Mouse (Mus musculus): Measurements from ENCODE around the gene Eps8. TPM values are rescaled to one million over a fixed set of nuclear protein-coding genes. Genes with fewer than 3 reads are reported as not detected.

The Eps8 gene
- polyA plus RNA-seq, 1 experiment from 2014 or later = 61.3 TPM

DNA sequence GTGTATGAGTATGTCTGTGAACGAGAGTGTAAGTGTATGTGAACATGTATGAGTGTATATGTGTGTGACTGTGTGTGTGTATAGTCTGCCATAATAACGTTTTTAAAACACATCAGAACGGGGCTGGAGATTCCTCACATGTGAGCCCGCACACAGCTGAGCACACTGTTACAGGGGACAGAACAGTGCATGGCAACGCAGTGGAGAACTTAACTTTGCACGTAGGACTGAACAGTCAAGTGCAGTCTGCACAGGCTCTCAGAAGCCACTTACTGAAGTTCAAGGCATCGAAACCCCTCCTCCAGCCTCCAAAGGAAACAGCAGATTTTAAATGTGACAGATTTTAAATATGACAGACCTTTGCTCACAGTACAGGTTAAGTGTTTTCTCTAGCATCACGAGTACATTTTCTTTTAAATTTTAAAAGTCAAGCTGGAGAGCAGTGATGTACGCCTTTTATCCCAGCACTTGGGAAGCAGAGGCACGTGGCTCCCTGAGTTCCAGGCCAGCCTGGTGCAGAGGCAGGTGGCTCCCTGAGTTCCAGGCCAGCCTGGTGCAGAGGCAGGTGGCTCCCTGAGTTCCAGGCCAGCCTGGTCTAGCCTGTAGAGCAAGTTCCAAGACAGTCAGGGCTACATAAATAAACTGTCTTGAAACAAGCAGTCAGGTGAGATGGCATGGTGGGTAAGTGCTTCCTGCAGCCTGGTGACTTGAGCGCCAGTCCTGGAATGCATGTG lies 15.7 kb downstream of the Eps8 start:
- H3K4me2 ChIP-seq (ENCODE audit: low read length) = no peak overlapping the region
- WGBS = 73% methylated on average over 11 of the region's 11 CpGs
- H3K4me3 ChIP-seq (ENCODE audit: low read depth, low read length) = no peak overlapping the region
- no peaks in the 10 kb centered on the region for H3K27me3 ChIP-seq (replicated peaks; ENCODE audit: control insufficient read depth, insufficient read depth, low read length)
- H3K27ac ChIP-seq (ENCODE audit: low read depth) = no peak overlapping the region
- ATAC-seq (replicated peaks; ENCODE audit: low FRiP score, low TSS enrichment, low read depth) = no peak
- no peaks in the 10 kb centered on the region for H3K9me3 ChIP-seq (ENCODE audit: control insufficient read depth, low read length)
- no peak overlapping the region for H3K9ac ChIP-seq (ENCODE audit: low read length)
- H3K4me1 ChIP-seq (replicated peaks; ENCODE audit: control insufficient read depth, insufficient read depth, low read length) = no peaks in the 10 kb centered on the region
- no peak for DNase-seq (ENCODE audit: low spot score)
- no peaks in the 10 kb centered on the region for H3K36me3 ChIP-seq (ENCODE audit: control insufficient read depth, insufficient read depth, low read length)

DNA sequence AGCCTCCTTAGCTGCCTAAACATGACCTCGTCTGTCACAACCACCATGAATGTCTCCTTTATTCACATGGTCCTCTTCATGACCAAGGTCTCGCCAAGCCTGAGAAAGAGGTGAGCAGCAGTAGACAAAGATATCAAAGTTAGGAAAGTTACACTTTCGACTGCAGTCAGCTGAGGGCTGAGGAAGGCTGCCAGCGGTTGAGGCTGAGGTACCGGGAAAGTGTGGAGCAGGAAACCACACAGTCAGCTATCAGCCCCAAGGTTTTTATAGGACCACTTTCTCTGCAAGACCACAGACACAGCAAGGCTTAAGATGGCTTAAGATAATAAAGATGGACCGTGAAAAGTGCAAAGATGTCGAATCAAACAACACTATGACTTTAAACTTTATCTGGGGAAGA lies 17.2 kb downstream of the Eps8 start:
- 70% methylated on average over 7 of the region's 7 CpGs for WGBS
- Histone ChIP-seq H3K36me3 (ENCODE audit: control insufficient read depth, insufficient read depth, low read length) (no peaks in the 10 kb centered on the region), H3K27ac (ENCODE audit: low read depth) (no peak overlapping the region), H3K4me1 (replicated peaks; ENCODE audit: control insufficient read depth, insufficient read depth, low read length) (no peaks in the 10 kb centered on the region), H3K4me3 (ENCODE audit: low read depth, low read length) (no peak overlapping the region), H3K9ac (ENCODE audit: low read length) (no peak overlapping the region), H3K9me3 (ENCODE audit: control insufficient read depth, low read length) (no peaks in the 10 kb centered on the region), H3K27me3 (replicated peaks; ENCODE audit: control insufficient read depth, insufficient read depth, low read length) (no peaks in the 10 kb centered on the region), H3K4me2 (ENCODE audit: low read length) (no peak overlapping the region)
- no peak for ATAC-seq (replicated peaks; ENCODE audit: low FRiP score, low TSS enrichment, low read depth)
- no peak for DNase-seq (ENCODE audit: low spot score)

GRCm38 (mm10) chr6:137636131-137636530 lies 18.5 kb downstream of the Eps8 start:
- Histone ChIP-seq H3K9ac (ENCODE audit: low read length) (no peak overlapping the region), H3K27ac (ENCODE audit: low read depth) (no peak overlapping the region), H3K4me3 (ENCODE audit: low read depth, low read length) (no peak overlapping the region), H3K27me3 (replicated peaks; ENCODE audit: control insufficient read depth, insufficient read depth, low read length) (no peaks in the 10 kb centered on the region), H3K4me2 (ENCODE audit: low read length) (no peak overlapping the region), H3K9me3 (ENCODE audit: control insufficient read depth, low read length) (no peaks in the 10 kb centered on the region), H3K4me1 (replicated peaks; ENCODE audit: control insufficient read depth, insufficient read depth, low read length) (no peaks in the 10 kb centered on the region), H3K36me3 (ENCODE audit: control insufficient read depth, insufficient read depth, low read length) (no peaks in the 10 kb centered on the region)
- ATAC-seq (replicated peaks; ENCODE audit: low FRiP score, low TSS enrichment, low read depth) = no peak
- 80% methylated on average over 5 of the region's 5 CpGs for WGBS
- DNase-seq (ENCODE audit: low spot score) = no peak

DNA sequence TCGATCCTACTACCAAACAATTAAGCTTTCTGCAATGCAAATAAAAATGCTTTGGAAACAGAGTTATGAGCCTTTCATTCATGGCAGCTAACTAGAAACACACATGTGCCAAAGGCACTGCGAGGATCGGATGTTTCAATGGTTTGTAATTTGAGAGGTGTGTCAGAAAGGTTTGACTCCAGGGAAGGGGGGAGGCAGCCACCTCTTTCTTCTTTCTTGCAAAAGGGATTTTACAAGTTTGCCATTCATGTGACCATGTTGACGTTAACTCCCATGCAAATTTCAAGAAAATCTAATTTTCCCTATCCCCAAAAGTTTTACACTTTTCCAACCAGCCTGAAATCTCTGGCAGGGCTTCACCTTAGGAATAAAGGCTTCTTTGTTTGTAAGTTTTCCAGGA lies 21.1 kb downstream of the Eps8 start:
- H3K4me3 ChIP-seq (ENCODE audit: low read depth, low read length) = no peak overlapping the region
- peaks cover 5% of the 10 kb centered on the region; the same call in 1 of the 2 replicates for H3K4me1 ChIP-seq (replicated peaks; ENCODE audit: control insufficient read depth, insufficient read depth, low read length)
- WGBS = 50% methylated on average over 4 of the region's 4 CpGs
- no peaks in the 10 kb centered on the region for H3K27me3 ChIP-seq (replicated peaks; ENCODE audit: control insufficient read depth, insufficient read depth, low read length)
- H3K36me3 ChIP-seq (ENCODE audit: control insufficient read depth, insufficient read depth, low read length) = no peaks in the 10 kb centered on the region
- DNase-seq (ENCODE audit: low spot score) = no peak
- ATAC-seq (replicated peaks; ENCODE audit: low FRiP score, low TSS enrichment, low read depth) = no peak
- H3K4me2 ChIP-seq (ENCODE audit: low read length) = no peak overlapping the region
- H3K9me3 ChIP-seq (ENCODE audit: control insufficient read depth, low read length) = no peaks in the 10 kb centered on the region
- H3K9ac ChIP-seq (ENCODE audit: low read length) = no peak overlapping the region
- H3K27ac ChIP-seq (ENCODE audit: low read depth) = no peak overlapping the region

GRCm38 (mm10) chr6:137633121-137633520 lies 21.6 kb downstream of the Eps8 start:
- Histone ChIP-seq H3K9me3 (ENCODE audit: control insufficient read depth, low read length) (no peaks in the 10 kb centered on the region), H3K27me3 (replicated peaks; ENCODE audit: control insufficient read depth, insufficient read depth, low read length) (no peaks in the 10 kb centered on the region), H3K9ac (ENCODE audit: low read length) (no peak overlapping the region), H3K36me3 (ENCODE audit: control insufficient read depth, insufficient read depth, low read length) (no peaks in the 10 kb centered on the region), H3K27ac (ENCODE audit: low read depth) (no peak overlapping the region), H3K4me2 (ENCODE audit: low read length) (no peak overlapping the region), H3K4me3 (ENCODE audit: low read depth, low read length) (no peak overlapping the region), H3K4me1 (replicated peaks; ENCODE audit: control insufficient read depth, insufficient read depth, low read length) (peaks cover 5% of the 10 kb centered on the region; the same call in 1 of the 2 replicates)
- ATAC-seq (replicated peaks; ENCODE audit: low FRiP score, low TSS enrichment, low read depth) (no peak), DNase-seq (ENCODE audit: low spot score) (no peak)
- 89% methylated on average over 8 of the region's 8 CpGs for WGBS

DNA sequence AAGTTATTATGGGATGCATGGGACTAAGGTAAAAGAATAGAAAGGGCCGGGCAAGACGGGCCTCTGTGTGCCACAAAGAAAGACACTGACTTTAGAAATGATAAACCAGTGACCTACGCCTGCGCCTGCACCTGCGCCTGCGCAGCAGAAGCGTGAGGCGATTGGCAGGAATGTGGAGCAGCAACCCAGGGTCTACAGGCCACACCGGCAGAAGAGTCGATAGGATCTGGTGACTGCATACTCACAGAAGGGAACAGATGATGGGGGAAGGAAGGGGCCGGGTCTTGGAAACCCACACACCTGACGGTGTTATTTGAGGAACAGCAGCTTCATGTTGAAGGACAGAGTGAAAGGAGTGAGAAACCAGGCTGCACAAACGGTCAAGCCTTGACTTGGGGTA lies 24.3 kb downstream of the Eps8 start:
- Histone ChIP-seq H3K4me3 (ENCODE audit: low read depth, low read length) (no peak overlapping the region), H3K36me3 (ENCODE audit: control insufficient read depth, insufficient read depth, low read length) (no peaks in the 10 kb centered on the region), H3K9me3 (ENCODE audit: control insufficient read depth, low read length) (no peaks in the 10 kb centered on the region), H3K9ac (ENCODE audit: low read length) (no peak overlapping the region), H3K4me1 (replicated peaks; ENCODE audit: control insufficient read depth, insufficient read depth, low read length) (peaks cover 5% of the 10 kb centered on the region; the same call in 1 of the 2 replicates), H3K27ac (ENCODE audit: low read depth) (no peak overlapping the region), H3K27me3 (replicated peaks; ENCODE audit: control insufficient read depth, insufficient read depth, low read length) (no peaks in the 10 kb centered on the region), H3K4me2 (ENCODE audit: low read length) (no peak overlapping the region)
- 84% methylated on average over 13 of the region's 13 CpGs for WGBS
- ATAC-seq (replicated peaks; ENCODE audit: low FRiP score, low TSS enrichment, low read depth) = no peak
- no peak for DNase-seq (ENCODE audit: low spot score)

DNA sequence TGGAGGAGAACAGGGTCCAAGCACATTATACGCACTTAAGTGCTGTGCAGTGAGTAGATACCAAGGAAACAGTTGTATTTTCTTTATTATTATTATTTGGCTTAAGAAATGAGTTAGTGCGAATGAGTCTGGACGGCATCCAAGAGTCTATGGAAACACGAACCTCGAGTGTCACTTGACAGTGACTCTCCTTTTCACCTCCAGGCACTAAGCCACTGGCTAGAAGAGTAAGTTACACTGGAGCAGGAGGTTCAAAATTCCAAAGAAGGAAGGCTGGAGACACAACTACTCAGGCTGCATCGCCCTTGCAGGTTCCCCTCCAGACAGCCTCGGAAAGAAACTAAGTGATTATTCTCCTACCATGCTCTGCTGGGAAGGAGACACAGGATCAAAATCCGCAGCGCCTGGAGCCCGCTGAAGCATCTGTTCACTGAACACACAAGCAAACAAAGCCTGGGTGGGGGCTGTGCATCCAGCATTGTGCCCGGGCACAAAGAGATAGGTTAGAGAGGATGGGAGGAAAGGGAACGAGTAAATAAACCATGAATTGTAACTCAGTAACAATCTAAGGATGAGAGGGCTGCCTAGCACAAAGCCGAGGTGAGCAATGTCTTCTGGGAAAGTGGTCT lies 25.0 kb downstream of the Eps8 start:
- DNase-seq (ENCODE audit: low spot score) (no peak), ATAC-seq (replicated peaks; ENCODE audit: low FRiP score, low TSS enrichment, low read depth) (no peak)
- H3K9me3 ChIP-seq (ENCODE audit: control insufficient read depth, low read length) = no peaks in the 10 kb centered on the region
- 65% methylated on average over 13 of the region's 13 CpGs for WGBS
- peaks cover 5% of the 10 kb centered on the region; the same call in 1 of the 2 replicates for H3K4me1 ChIP-seq (replicated peaks; ENCODE audit: control insufficient read depth, insufficient read depth, low read length)
- no peaks in the 10 kb centered on the region for H3K27me3 ChIP-seq (replicated peaks; ENCODE audit: control insufficient read depth, insufficient read depth, low read length)
- no peaks in the 10 kb centered on the region for H3K36me3 ChIP-seq (ENCODE audit: control insufficient read depth, insufficient read depth, low read length)
- H3K27ac ChIP-seq (ENCODE audit: low read depth) = no peak overlapping the region
- H3K4me3 ChIP-seq (ENCODE audit: low read depth, low read length) = no peak overlapping the region
- H3K4me2 ChIP-seq (ENCODE audit: low read length) = no peak overlapping the region
- no peak overlapping the region for H3K9ac ChIP-seq (ENCODE audit: low read length)

- Histone ChIP-seq H3K4me2 (ENCODE audit: low read length) (no peak overlapping the region), H3K27ac (ENCODE audit: low read depth) (no peak overlapping the region), H3K4me3 (ENCODE audit: low read depth, low read length) (no peak overlapping the region), H3K36me3 (ENCODE audit: control insufficient read depth, insufficient read depth, low read length) (no peaks in the 10 kb centered on the region), H3K9me3 (ENCODE audit: control insufficient read depth, low read length) (no peaks in the 10 kb centered on the region), H3K9ac (ENCODE audit: low read length) (no peak overlapping the region), H3K27me3 (replicated peaks; ENCODE audit: control insufficient read depth, insufficient read depth, low read length) (no peaks in the 10 kb centered on the region), H3K4me1 (replicated peaks; ENCODE audit: control insufficient read depth, insufficient read depth, low read length) (peaks cover 5% of the 10 kb centered on the region; the same call in 1 of the 2 replicates)
- ATAC-seq (replicated peaks; ENCODE audit: low FRiP score, low TSS enrichment, low read depth) = 0 out of 2 replicates have a peak, but pooled peaks have one; percentile 36
- WGBS = 71% methylated on average over 6 of the region's 6 CpGs
- no peak for DNase-seq (ENCODE audit: low spot score)
These were observed 26.0 kb downstream of the Eps8 start for GRCm38 (mm10) chr6:137628715-137629114.

GRCm38 (mm10) chr6:137621021-137621420 lies 33.7 kb downstream of the Eps8 start:
- H3K4me1 ChIP-seq (replicated peaks; ENCODE audit: control insufficient read depth, insufficient read depth, low read length) = no peaks in the 10 kb centered on the region
- ATAC-seq (replicated peaks; ENCODE audit: low FRiP score, low TSS enrichment, low read depth) = no peak
- 73% methylated on average over 2 of the region's 2 CpGs for WGBS

More at GRCm38 (mm10) chr6:137621021-137621420, 33.7 kb downstream of the Eps8 start:
- Histone ChIP-seq H3K9me3 (ENCODE audit: control insufficient read depth, low read length) (no peaks in the 10 kb centered on the region), H3K27me3 (replicated peaks; ENCODE audit: control insufficient read depth, insufficient read depth, low read length) (no peaks in the 10 kb centered on the region), H3K27ac (ENCODE audit: low read depth) (no peak overlapping the region), H3K36me3 (ENCODE audit: control insufficient read depth, insufficient read depth, low read length) (no peaks in the 10 kb centered on the region), H3K4me3 (ENCODE audit: low read depth, low read length) (no peak overlapping the region), H3K9ac (ENCODE audit: low read length) (no peak overlapping the region), H3K4me2 (ENCODE audit: low read length) (no peak overlapping the region)
- DNase-seq (ENCODE audit: low spot score) = no peak

Measured in intestine, embryonic 14.5 days (tissue).